Mouse (Mus musculus) right cerebral cortex, postnatal 36 days (tissue): ENCODE measurements at regions not wholly inside any gene's neighbourhood (a gene's known extent, or its start where the extent isn't known, plus 50 kb on each side); places are given as distances from the start of the nearest gene placed in this dataset.
A peak's percentile ranks its signal among the peaks of the same experiment; 100 is the strongest.

Experiments
- DNase-seq, 2 experiments: peaks; one replicate each; pipeline ENCODE4 v3.0.0; 2022; ENCODE audit warnings: low spot score in 2 of 2, mixed read lengths in 1 of 2

- DNase-seq: no peak
These were observed 187.4 kb downstream of the Gpd2 start for GRCm38 (mm10) chr2:57424879-57425278.

GRCm38 (mm10) chr2:57425439-57425838, 188.0 kb downstream of the Gpd2 start:
- DNase-seq: no peak

GRCm38 (mm10) chr2:57450996-57451770, 213.7 kb downstream of the Gpd2 start:
- no peak for DNase-seq

GRCm38 (mm10) chr2:57453896-57454679, 216.7 kb downstream of the Gpd2 start:
- no peak for DNase-seq

- DNase-seq: no peak
These were observed 222.5 kb downstream of the Gpd2 start for GRCm38 (mm10) chr2:57459901-57460300.

GRCm38 (mm10) chr2:57473873-57474272, 236.4 kb downstream of the Gpd2 start:
- no peak for DNase-seq

GRCm38 (mm10) chr2:57492116-57492515, 254.7 kb downstream of the Gpd2 start:
- DNase-seq: no peak

- no peak for DNase-seq
These were observed 255.6 kb downstream of the Gpd2 start for GRCm38 (mm10) chr2:57492914-57493621.

- no peak for DNase-seq
These were observed 259.0 kb downstream of the Gpd2 start for GRCm38 (mm10) chr2:57496315-57496954.

- DNase-seq: no peak
These were observed 260.5 kb downstream of the Gpd2 start for GRCm38 (mm10) chr2:57497933-57498332.

- DNase-seq: no peak
These were observed 267.2 kb downstream of the Gpd2 start for GRCm38 (mm10) chr2:57504678-57505077.

- no peak for DNase-seq
These were observed 285.0 kb downstream of the Gpd2 start for GRCm38 (mm10) chr2:57522465-57522864.

GRCm38 (mm10) chr2:57522983-57523382, 285.5 kb downstream of the Gpd2 start:
- no peak for DNase-seq

GRCm38 (mm10) chr2:57527966-57528365, 290.5 kb downstream of the Gpd2 start:
- no peak for DNase-seq

- peak in 1 of 2 experiments; percentile 2 for DNase-seq
These were observed 302.4 kb downstream of the Gpd2 start for GRCm38 (mm10) chr2:57539842-57540241.

GRCm38 (mm10) chr2:57565258-57565657, 327.8 kb downstream of the Gpd2 start:
- DNase-seq: peak; percentile 17 to 18

- no peak for DNase-seq
These were observed 328.7 kb downstream of the Gpd2 start for GRCm38 (mm10) chr2:57566103-57566502.

- no peak for DNase-seq
These were observed 329.7 kb downstream of the Gpd2 start for GRCm38 (mm10) chr2:57567183-57567582.

GRCm38 (mm10) chr2:57587065-57587464, 349.6 kb downstream of the Gpd2 start:
- DNase-seq: no peak

- no peak for DNase-seq
These were observed 356.1 kb downstream of the Gpd2 start for GRCm38 (mm10) chr2:57593558-57593957.

- no peak for DNase-seq
These were observed 360.4 kb downstream of the Gpd2 start for GRCm38 (mm10) chr2:57597694-57598358.
